Mouse (Mus musculus) G1E (cell line): ENCODE results near the gene Galnt18. TPM values are rescaled to one million over a fixed set of nuclear protein-coding genes. Genes with fewer than 3 reads are reported as not detected.
A peak's percentile ranks its signal among the peaks of the same experiment; 100 is the strongest.

Source experiments
- ATAC-seq: 2 replicates; pipeline ENCODE4 v1.8.0; 2016; ENCODE audit warnings: mild to moderate bottlenecking; ENCODE audit not compliant: insufficient number of reproducible peaks, poor library complexity, low FRiP score, severe bottlenecking; ENCODE audit errors: extremely low read depth
- DNase-seq: peaks from one replicate; pipeline ENCODE4 v3.0.0; 2012; ENCODE audit warnings: low spot score
- H3K27me3 ChIP-seq: 2 replicates; pipeline ENCODE4 v1.6.1; 2012; ENCODE audit warnings: mild to moderate bottlenecking, low read length, inconsistent platforms; ENCODE audit not compliant: insufficient read depth
- H3K36me3 ChIP-seq: replicated peaks from 2 replicates; pipeline ENCODE3; 2012; ENCODE audit warnings: mild to moderate bottlenecking, inconsistent platforms
- H3K4me1 ChIP-seq: 2 replicates; pipeline ENCODE4 v1.6.1; 2012; ENCODE audit warnings: low read depth, low read length, inconsistent platforms, mixed read lengths; ENCODE audit not compliant: insufficient read depth
- H3K4me3 ChIP-seq: 2 replicates; pipeline ENCODE4 v1.5.1; 2012; ENCODE audit warnings: low read depth, mild to moderate bottlenecking, inconsistent platforms, low read length, moderate library complexity, mixed read lengths
- H3K9me3 ChIP-seq: replicated peaks from 2 replicates; pipeline ENCODE4 v1.6.1; 2012; ENCODE audit warnings: inconsistent platforms
- CTCF ChIP-seq: IDR thresholded peaks from 2 replicates; pipeline ENCODE4 v1.5.1; 2012; ENCODE audit warnings: low read depth, low read length, inconsistent platforms, mixed read lengths
- GATA1 ChIP-seq: IDR thresholded peaks from 2 replicates; pipeline ENCODE4 v1.6.1; 2012; ENCODE audit warnings: borderline replicate concordance, low read length, inconsistent platforms, mixed read lengths
- GATA2 ChIP-seq: IDR thresholded peaks from 2 replicates; pipeline ENCODE4 v1.6.1; 2012; ENCODE audit warnings: low read depth, low read length, inconsistent platforms, borderline replicate concordance
- POLR2AphosphoS5 ChIP-seq: IDR thresholded peaks from 2 replicates; pipeline ENCODE4 v1.6.1; 2012; ENCODE audit warnings: low read depth, low read length, inconsistent platforms; ENCODE audit not compliant: insufficient replicate concordance
- TAL1 ChIP-seq: conservative IDR thresholded peaks from 2 replicates; pipeline ENCODE4 v1.6.1; 2012; ENCODE audit warnings: low read depth, low read length, inconsistent platforms, mixed read lengths
- polyA plus RNA-seq: library from polyadenylated mRNA; stranded (reverse); fragments of >175 nt; gene quantifications from 2 replicates; pipeline ENCODE4 v1.2.3, GENCODE M21; 2012
- total RNA-seq, 2 experiments: library from RNA; stranded (forward) in 1 of 2; stranded (reverse) in 1 of 2; fragments of 200-1000 nt in 1 of 2; fragments of >200 nt in 1 of 2; fragmentation: Nextera tagmentation in 1 of 2; gene quantifications; 2 replicates each; pipeline ENCODE4 v1.2.3; 2014 to 2017

Gene Galnt18
- total and polyA plus RNA-seq, 3 experiments, result not detected

GRCm38 (mm10) chr7:111787921-111788320, 8.1 kb upstream of the Galnt18 start:
- H3K4me1 ChIP-seq, result no peaks in the 10 kb centered on the region
- ATAC-seq (no peak), DNase-seq (no peak)
- no peaks in the 10 kb centered on the region for H3K27me3 ChIP-seq
- no peaks in the 10 kb centered on the region for H3K36me3 ChIP-seq
- TF ChIP-seq CTCF (no peak), POLR2AphosphoS5 (no peak), GATA1 (no peak), GATA2 (no peak), TAL1 (no peak)
- no peak overlapping the region for H3K4me3 ChIP-seq
- peaks cover 16% of the 10 kb centered on the region for H3K9me3 ChIP-seq

GRCm38 (mm10) chr7:111785478-111785877, 5.7 kb upstream of the Galnt18 start:
- ATAC-seq, result no peak
- H3K36me3 ChIP-seq, result no peaks in the 10 kb centered on the region
- DNase-seq, result no peak
- no peak overlapping the region for H3K4me3 ChIP-seq
- no peak for TF ChIP-seq CTCF
- no peak for TF ChIP-seq TAL1
- no peak for TF ChIP-seq GATA2
- TF ChIP-seq POLR2AphosphoS5, result no peak
- TF ChIP-seq GATA1, result no peak
- H3K9me3 ChIP-seq, result peaks cover 15% of the 10 kb centered on the region
- H3K27me3 ChIP-seq, result no peaks in the 10 kb centered on the region
- no peaks in the 10 kb centered on the region for H3K4me1 ChIP-seq

- H3K36me3 ChIP-seq, result no peaks in the 10 kb centered on the region
- peaks cover 26% of the 10 kb centered on the region for H3K9me3 ChIP-seq
- no peaks in the 10 kb centered on the region for H3K4me1 ChIP-seq
- DNase-seq (peak; percentile 9), ATAC-seq (no peak)
- no peaks in the 10 kb centered on the region; the same call in 1 of the 2 replicates for H3K27me3 ChIP-seq
- TF ChIP-seq GATA1 (no peak), CTCF (peak; percentile 43)
- H3K4me3 ChIP-seq, result no peak overlapping the region
Measured at GRCm38 (mm10) chr7:111782126-111782525, 2.3 kb upstream of the Galnt18 start.

GRCm38 (mm10) chr7:111781316-111781715, 1.5 kb upstream of the Galnt18 start:
- DNase-seq (no peak), ATAC-seq (no peak)
- no peak overlapping the region for H3K4me3 ChIP-seq
- no peaks in the 10 kb centered on the region for H3K4me1 ChIP-seq
- TF ChIP-seq TAL1 (no peak), GATA1 (no peak), GATA2 (no peak)
- H3K36me3 ChIP-seq, result no peaks in the 10 kb centered on the region
- H3K27me3 ChIP-seq, result no peaks in the 10 kb centered on the region; the same call in 1 of the 2 replicates
- H3K9me3 ChIP-seq, result peaks cover 24% of the 10 kb centered on the region

GRCm38 (mm10) chr7:111778789-111779503, 831 bp downstream of the Galnt18 start:
- DNase-seq, result no peak
- TF ChIP-seq GATA2, result no peak
- no peak for TF ChIP-seq TAL1
- no peak for TF ChIP-seq GATA1
- TF ChIP-seq POLR2AphosphoS5, result no peak
- no peak for TF ChIP-seq CTCF
- no peak for ATAC-seq
- Histone ChIP-seq H3K4me1 (no peaks in the 10 kb centered on the region), H3K4me3 (no peak overlapping the region), H3K36me3 (no peaks in the 10 kb centered on the region), H3K27me3 (no peaks in the 10 kb centered on the region; the same call in 1 of the 2 replicates), H3K9me3 (peaks cover 25% of the 10 kb centered on the region)

- no peaks in the 10 kb centered on the region; the same call in 1 of the 2 replicates for H3K27me3 ChIP-seq
- H3K4me3 ChIP-seq, result no peak overlapping the region
- TF ChIP-seq CTCF (no peak), TAL1 (no peak), GATA1 (no peak)
- DNase-seq, result no peak
- H3K36me3 ChIP-seq, result no peaks in the 10 kb centered on the region
- H3K9me3 ChIP-seq, result peaks cover 25% of the 10 kb centered on the region
- no peak for ATAC-seq
- no peaks in the 10 kb centered on the region for H3K4me1 ChIP-seq
Measured at GRCm38 (mm10) chr7:111778212-111778611, 1.6 kb downstream of the Galnt18 start.

- Histone ChIP-seq H3K9me3 (peaks cover 21% of the 10 kb centered on the region), H3K4me3 (no peak overlapping the region), H3K27me3 (no peaks in the 10 kb centered on the region; the same call in 1 of the 2 replicates), H3K4me1 (no peaks in the 10 kb centered on the region), H3K36me3 (no peaks in the 10 kb centered on the region)
- no peak for DNase-seq
- no peak for ATAC-seq
- TF ChIP-seq GATA2 (no peak), CTCF (no peak), GATA1 (no peak), TAL1 (no peak), POLR2AphosphoS5 (no peak)
Measured at GRCm38 (mm10) chr7:111777186-111777585, 2.6 kb downstream of the Galnt18 start.
